Mouse (Mus musculus): ENCODE results near the gene Magi2.
"Not testable (repeated sequence)": the region's sequence is repeated elsewhere in the genome, so short reads cannot be mapped to it uniquely, and the experiment has no call there.

Magi2 gene

GRCm38 (mm10) chr5:20678573-20678972 lies 1451.7 kb downstream of the Magi2 start:
- no peak for DNase-seq

- no peak for DNase-seq
Measured at GRCm38 (mm10) chr5:20679920-20680319, 1453.1 kb downstream of the Magi2 start.

GRCm38 (mm10) chr5:20680833-20681530 lies 1454.1 kb downstream of the Magi2 start:
- DNase-seq, result no peak

GRCm38 (mm10) chr5:20681660-20682059 lies 1454.8 kb downstream of the Magi2 start:
- no peak for DNase-seq

GRCm38 (mm10) chr5:20682208-20682607 lies 1455.4 kb downstream of the Magi2 start:
- no peak for DNase-seq

GRCm38 (mm10) chr5:20684112-20684511 lies 1457.3 kb downstream of the Magi2 start:
- no peak for DNase-seq

- DNase-seq, result no peak
Measured at GRCm38 (mm10) chr5:20692230-20692629, 1465.4 kb downstream of the Magi2 start.

- no peak for DNase-seq
Measured at GRCm38 (mm10) chr5:20699116-20699515, 1472.3 kb downstream of the Magi2 start.

GRCm38 (mm10) chr5:20701483-20702421 lies 1474.9 kb downstream of the Magi2 start:
- peak; percentile 90 for DNase-seq

GRCm38 (mm10) chr5:20702480-20703303 lies 1475.9 kb downstream of the Magi2 start:
- DNase-seq, result peak; percentile 71

- DNase-seq, result no peak
Measured at GRCm38 (mm10) chr5:20703304-20703700, 1476.5 kb downstream of the Magi2 start.

GRCm38 (mm10) chr5:20703971-20704575 lies 1477.2 kb downstream of the Magi2 start:
- DNase-seq, result no peak

- no peak for DNase-seq
Measured at GRCm38 (mm10) chr5:20704886-20705285, 1478.0 kb downstream of the Magi2 start.

GRCm38 (mm10) chr5:20706322-20707282 lies 1479.8 kb downstream of the Magi2 start:
- not testable (repeated sequence) for DNase-seq

GRCm38 (mm10) chr5:20710845-20711244 lies 1484.0 kb downstream of the Magi2 start:
- DNase-seq, result not testable (repeated sequence)

- not testable (repeated sequence) for DNase-seq
Measured at GRCm38 (mm10) chr5:20714619-20715018, 1487.8 kb downstream of the Magi2 start.

GRCm38 (mm10) chr5:20715980-20716379 lies 1489.1 kb downstream of the Magi2 start:
- not testable (repeated sequence) for DNase-seq

GRCm38 (mm10) chr5:20720201-20720900 lies 1493.5 kb downstream of the Magi2 start:
- DNase-seq, result no peak

GRCm38 (mm10) chr5:20723226-20723625 lies 1496.4 kb downstream of the Magi2 start:
- DNase-seq, result not testable (repeated sequence)

GRCm38 (mm10) chr5:20738795-20739194 lies 1512.0 kb downstream of the Magi2 start:
- no peak for DNase-seq

GRCm38 (mm10) chr5:20741193-20741592 lies 1514.4 kb downstream of the Magi2 start:
- DNase-seq, result no peak

Data from embryo, embryonic 11 days (tissue).